Mouse (Mus musculus) CH12.LX (cell line): Measurements from ENCODE around the gene Homez. TPM values are rescaled to one million over a fixed set of nuclear protein-coding genes. Genes with fewer than 3 reads are reported as not detected.

Experiments
- DNase-seq: peaks from one replicate; pipeline ENCODE4 v3.0.0-alpha.2; 2013; ENCODE audit errors: extremely low read depth
- H3K27ac ChIP-seq: 2 replicates; pipeline ENCODE4 v1.5.1; 2012; ENCODE audit warnings: low read depth, mild to moderate bottlenecking, control low read depth, moderate library complexity; ENCODE audit not compliant: insufficient read depth
- H3K27me3 ChIP-seq: replicated peaks from 2 replicates; pipeline ENCODE3; 2012; ENCODE audit warnings: inconsistent platforms
- H3K36me3 ChIP-seq, 2 experiments: replicated peaks in 1 of 2; 2 replicates each; pipeline versions ENCODE3 to v1.6.1; 2012; ENCODE audit warnings: inconsistent platforms in 1 of 2, low read length in 1 of 2, mild to moderate bottlenecking in 1 of 2, mixed read lengths in 1 of 2, moderate library complexity in 1 of 2; ENCODE audit not compliant: control insufficient read depth in 1 of 2, insufficient read depth in 1 of 2
- H3K4me1 ChIP-seq, 2 experiments: 2 replicates each; pipeline ENCODE4 v1.6.1; 2012; ENCODE audit warnings: inconsistent platforms in 1 of 2, moderate library complexity in 1 of 2; ENCODE audit not compliant: insufficient read depth in 2 of 2, control insufficient read depth in 1 of 2
- H3K4me2 ChIP-seq: 2 replicates; pipeline ENCODE4 v1.6.1; 2012; ENCODE audit warnings: low read depth, mild to moderate bottlenecking, control low read depth; ENCODE audit not compliant: poor library complexity, insufficient read depth, severe bottlenecking
- H3K4me3 ChIP-seq, 3 experiments: fragments of 150-350 bp in 1 of 3; sonication (generic) in 1 of 3; replicated peaks in 1 of 3; 2 replicates each; pipeline versions ENCODE3 to v1.5.1; 2011 to 2012; ENCODE audit warnings: low read depth in 2 of 3, low read length in 2 of 3, mild to moderate bottlenecking in 2 of 3, moderate library complexity in 2 of 3, control low read depth in 1 of 3, improper control_type of control experiment in 1 of 3, inconsistent platforms in 1 of 3, mixed read lengths in 1 of 3; ENCODE audit not compliant: poor library complexity in 1 of 3
- H3K79me2 ChIP-seq: replicated peaks from 2 replicates; pipeline ENCODE4 v1.6.1; 2012; ENCODE audit warnings: mild to moderate bottlenecking, moderate library complexity; ENCODE audit not compliant: control insufficient read depth, poor library complexity, insufficient read depth, severe bottlenecking; ENCODE audit errors: extremely low read depth
- H3K9ac ChIP-seq: 2 replicates; pipeline ENCODE4 v1.6.1; 2012; ENCODE audit warnings: low read depth, mild to moderate bottlenecking, control low read depth, moderate library complexity; ENCODE audit not compliant: insufficient read depth
- H3K9me3 ChIP-seq: replicated peaks from 2 replicates; pipeline ENCODE3; 2012; ENCODE audit warnings: low read length, inconsistent platforms, mixed read lengths
- CHD1 ChIP-seq: IDR thresholded peaks from 2 replicates; pipeline ENCODE4 v1.6.1; 2012; ENCODE audit warnings: low read depth, low read length, improper control_type of control experiment, inconsistent platforms
- CHD2 ChIP-seq: IDR thresholded peaks from 2 replicates; pipeline ENCODE4 v1.6.1; 2011; ENCODE audit warnings: low read length, improper control_type of control experiment
- CTCF ChIP-seq, 2 experiments: IDR thresholded peaks in 1 of 2; conservative IDR thresholded peaks in 1 of 2; 2 replicates each; pipeline ENCODE4 v1.5.1; 2011 to 2012; ENCODE audit warnings: low read depth in 2 of 2, low read length in 2 of 2, improper control_type of control experiment in 1 of 2, inconsistent platforms in 1 of 2, mild to moderate bottlenecking in 1 of 2, moderate library complexity in 1 of 2
- E2F4 ChIP-seq: IDR thresholded peaks from 2 replicates; pipeline ENCODE4 v1.6.1; 2011; ENCODE audit warnings: low read depth, low read length, improper control_type of control experiment; ENCODE audit not compliant: insufficient replicate concordance
- ELF1 ChIP-seq: IDR thresholded peaks from 2 replicates; pipeline ENCODE4 v1.6.1; 2014; ENCODE audit warnings: low read depth, mild to moderate bottlenecking, inconsistent platforms, low read length, improper control_type of control experiment
- EP300 ChIP-seq: IDR thresholded peaks from 2 replicates; pipeline ENCODE4 v1.6.1; 2011; ENCODE audit warnings: low read length, improper control_type of control experiment
- GABPA ChIP-seq: IDR thresholded peaks from 2 replicates; pipeline ENCODE4 v1.6.1; 2012; ENCODE audit warnings: low read depth, low read length, improper control_type of control experiment, inconsistent platforms; ENCODE audit not compliant: insufficient replicate concordance
- HCFC1 ChIP-seq: IDR thresholded peaks from 2 replicates; pipeline ENCODE4 v1.6.1; 2012; ENCODE audit warnings: low read depth, mild to moderate bottlenecking, inconsistent platforms, low read length, improper control_type of control experiment
- JUN ChIP-seq: IDR thresholded peaks from 2 replicates; pipeline ENCODE4 v1.6.1; 2011; ENCODE audit warnings: low read depth, mild to moderate bottlenecking, low read length, improper control_type of control experiment, moderate library complexity; ENCODE audit not compliant: insufficient read depth
- JUND ChIP-seq: conservative IDR thresholded peaks from 2 replicates; pipeline ENCODE4 v1.6.1; 2011; ENCODE audit warnings: low read depth, low read length, improper control_type of control experiment
- MAX ChIP-seq: IDR thresholded peaks from 2 replicates; pipeline ENCODE4 v1.6.1; 2011; ENCODE audit warnings: low read length, improper control_type of control experiment
- MAZ ChIP-seq: IDR thresholded peaks from 2 replicates; pipeline ENCODE4 v1.6.1; 2012; ENCODE audit warnings: low read depth, mild to moderate bottlenecking, inconsistent platforms, low read length, improper control_type of control experiment, moderate library complexity
- MEF2A ChIP-seq: IDR thresholded peaks from 2 replicates; pipeline ENCODE4 v1.6.1; 2014; ENCODE audit warnings: low read depth, mild to moderate bottlenecking, inconsistent platforms, low read length, improper control_type of control experiment, borderline replicate concordance
- MXI1 ChIP-seq: IDR thresholded peaks from 2 replicates; pipeline ENCODE4 v1.6.1; 2011; ENCODE audit warnings: mild to moderate bottlenecking, low read depth, low read length, improper control_type of control experiment
- PAX5 ChIP-seq: IDR thresholded peaks from 2 replicates; pipeline ENCODE4 v1.6.1; 2012; ENCODE audit warnings: low read length, inconsistent platforms, mixed read lengths
- RCOR1 ChIP-seq: conservative IDR thresholded peaks from 2 replicates; pipeline ENCODE4 v1.6.1; 2012; ENCODE audit warnings: low read depth, mild to moderate bottlenecking, inconsistent platforms, low read length, improper control_type of control experiment
- SIN3A ChIP-seq: IDR thresholded peaks from 2 replicates; pipeline ENCODE4 v1.6.1; 2012; ENCODE audit warnings: low read length, improper control_type of control experiment, inconsistent platforms
- SMC3 ChIP-seq: IDR thresholded peaks from 2 replicates; pipeline ENCODE4 v1.6.1; 2011; ENCODE audit warnings: low read depth, low read length, improper control_type of control experiment
- UBTF ChIP-seq: IDR thresholded peaks from 2 replicates; pipeline ENCODE4 v1.6.1; 2012; ENCODE audit warnings: low read depth, mild to moderate bottlenecking, inconsistent platforms, low read length, improper control_type of control experiment, moderate library complexity
- USF1 ChIP-seq: IDR thresholded peaks from 2 replicates; pipeline ENCODE4 v1.6.1; 2014; ENCODE audit warnings: low read depth, mild to moderate bottlenecking, inconsistent platforms, low read length, improper control_type of control experiment
- ZC3H11A ChIP-seq: IDR thresholded peaks from 2 replicates; pipeline ENCODE4 v1.6.1; 2012; ENCODE audit warnings: low read depth, mild to moderate bottlenecking, inconsistent platforms, low read length, improper control_type of control experiment
- ZKSCAN1 ChIP-seq: IDR thresholded peaks from 2 replicates; pipeline ENCODE4 v1.6.1; 2012; ENCODE audit warnings: low read depth, inconsistent platforms, low read length, improper control_type of control experiment, borderline replicate concordance
- ZMIZ1 ChIP-seq: IDR thresholded peaks from 2 replicates; pipeline ENCODE4 v1.6.1; 2012; ENCODE audit warnings: low read depth, mild to moderate bottlenecking, inconsistent platforms, low read length, improper control_type of control experiment
- dilution Hi-C: fragments of 300-500 bp; cut with MboI; formaldehyde crosslinking; loops from 2 replicates; pipeline ENCODE4 v1.14.3; 2020; ENCODE audit warnings: low sequenced_read_pairs; ENCODE audit not compliant: extremely low pct_unique_long_range_greater_than_20kb, extremely low pct_ligation_motif_present
- in situ Hi-C: fragments of 300-500 bp; cut with MboI; formaldehyde crosslinking; loops from 3 replicates; pipeline ENCODE4 v1.14.3; 2019; ENCODE audit warnings: low sequenced_read_pairs, low pct_ligation_motif_present, low pct_unique_long_range_greater_than_20kb, mixed read lengths
- polyA plus RNA-seq: library from polyadenylated mRNA; unstranded; fragments of >175 nt; gene quantifications from 2 replicates; pipeline ENCODE4 v1.2.1, GENCODE M21; 2012; ENCODE audit warnings: low read depth; ENCODE audit not compliant: insufficient read length
- total RNA-seq, 2 experiments: library from RNA; depleted of rRNA; stranded (reverse); fragments of 300-350 nt in 1 of 2; fragments of >200 nt in 1 of 2; gene quantifications; 2 replicates each; pipeline ENCODE4 v1.2.3; 2012 to 2014

The Homez gene
- total and polyA plus RNA-seq, 3 experiments = 3.5 to 7.2 (median 3.7) TPM

DNA sequence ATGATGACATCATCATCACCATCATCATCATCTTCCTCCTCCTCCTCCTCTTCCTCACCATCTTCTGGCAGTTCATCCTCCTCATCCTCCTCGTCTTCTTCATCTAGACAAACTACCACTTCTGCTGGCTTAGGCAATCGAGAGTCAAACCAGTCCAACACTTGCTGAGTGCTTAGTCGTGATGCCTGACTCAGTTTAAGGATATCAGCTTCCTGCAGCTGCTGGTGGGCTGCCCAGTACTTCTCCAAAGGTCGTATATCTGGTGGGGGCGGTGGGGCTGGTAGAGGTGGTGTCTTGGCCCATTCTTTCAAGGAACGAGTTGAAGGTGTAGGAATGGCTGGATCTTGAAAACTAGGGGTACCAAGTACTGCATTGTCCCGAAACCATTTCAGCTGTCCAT lies 14.1 kb downstream of the Homez start:
- Histone ChIP-seq H3K27ac (no peak overlapping the region), H3K36me3 (peaks cover 0 to 11% of the 10 kb centered on the region in 2 experiments), H3K79me2 (no peaks in the 10 kb centered on the region), H3K9ac (no peak overlapping the region), H3K4me3 (no peak overlapping the region), H3K4me1 (peaks cover 0 to 8% of the 10 kb centered on the region in 2 experiments; a peak in 2 of 4 replicates), H3K9me3 (no peaks in the 10 kb centered on the region), H3K27me3 (no peaks in the 10 kb centered on the region), H3K4me2 (no peak overlapping the region)
- DNase-seq = no peak
- in situ Hi-C loops = loop anchor here (10.0 kb wide), 1 partner anchor 158 kb away; the partner anchor contains the start of gene Ngdn
- no peak for TF ChIP-seq MEF2A
- no peak for TF ChIP-seq PAX5
- TF ChIP-seq SIN3A = no peak
- TF ChIP-seq EP300 = no peak
- TF ChIP-seq MAX = no peak
- TF ChIP-seq JUN = no peak
- TF ChIP-seq CTCF (conservative IDR thresholded peaks at IDR 0.05 in 1 of 2, IDR thresholded peaks at IDR 0.05 in 1 of 2; ENCODE audit: low read depth in 2 of 2, low read length in 2 of 2) = no peak
- TF ChIP-seq GABPA = no peak
- TF ChIP-seq ELF1 = no peak
- no peak for TF ChIP-seq ZKSCAN1
- dilution Hi-C loops = no loop called here

DNA sequence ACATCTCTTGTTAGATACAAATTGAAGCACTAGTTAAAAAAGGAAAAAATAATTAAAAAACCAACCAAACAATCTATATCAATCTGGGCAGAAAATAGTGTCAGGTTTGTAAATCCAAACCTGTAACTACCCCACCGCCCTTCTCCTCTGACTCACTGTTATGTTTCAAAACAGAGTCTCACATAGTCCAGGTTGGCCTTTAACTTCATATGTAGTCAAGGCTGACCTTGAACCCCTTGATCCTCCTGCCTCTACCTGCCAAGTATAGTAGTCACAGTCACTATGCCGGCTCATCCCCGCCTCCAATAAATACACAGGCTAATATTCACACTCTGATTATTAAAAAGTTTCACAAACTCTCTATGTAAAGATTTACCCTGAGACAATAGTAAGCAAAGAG lies 15.0 kb downstream of the Homez start:
- TF ChIP-seq CHD1 (no peak), CHD2 (no peak), JUND (no peak), HCFC1 (no peak), ZMIZ1 (no peak), UBTF (no peak), SMC3 (no peak), MAZ (no peak), E2F4 (no peak), ZC3H11A (no peak), RCOR1 (no peak), CTCF (conservative IDR thresholded peaks at IDR 0.05 in 1 of 2, IDR thresholded peaks at IDR 0.05 in 1 of 2; ENCODE audit: low read depth in 2 of 2, low read length in 2 of 2) (no peak), MXI1 (no peak), USF1 (no peak)
- H3K4me3 ChIP-seq = no peak overlapping the region
- H3K27ac ChIP-seq = no peak overlapping the region
- no peaks in the 10 kb centered on the region for H3K9me3 ChIP-seq
- in situ Hi-C loops (loop anchor here (10.0 kb wide), 1 partner anchor 159 kb away; the partner anchor contains the start of gene Ngdn), dilution Hi-C loops (no loop called here)
- H3K4me2 ChIP-seq = no peak overlapping the region
- H3K36me3 ChIP-seq = peaks cover 0 to 11% of the 10 kb centered on the region in 2 experiments
- peaks cover 0 to 8% of the 10 kb centered on the region in 2 experiments; a peak in 2 of 4 replicates for H3K4me1 ChIP-seq
- H3K27me3 ChIP-seq = no peaks in the 10 kb centered on the region
- DNase-seq = no peak
- H3K9ac ChIP-seq = no peak overlapping the region
- H3K79me2 ChIP-seq = no peaks in the 10 kb centered on the region
